Mouse (Mus musculus) limb, embryonic 12.5 days (tissue): ENCODE data around the gene Rab40b. TPM values are rescaled to one million over a fixed set of nuclear protein-coding genes. Genes with fewer than 3 reads are reported as not detected.
A peak's percentile ranks its signal among the peaks of the same experiment; 100 is the strongest.
"Not testable (repeated sequence)": the region's sequence is repeated elsewhere in the genome, so short reads cannot be mapped to it uniquely, and the experiment has no call there.

Source experiments
- ATAC-seq: fragments of 200-750 bp; cut with Nextera tagmentation; 2 replicates; pipeline ENCODE4 v1.8.0; 2017; ENCODE audit warnings: low read depth, moderate TSS enrichment; ENCODE audit not compliant: insufficient number of reproducible peaks, insufficient read depth, low FRiP score, low TSS enrichment
- H3K27ac ChIP-seq: fragments of 300-500 bp; sonication (generic); 2 replicates; pipeline ENCODE4 v1.5.1; 2016; ENCODE audit warnings: mild to moderate bottlenecking, moderate library complexity
- H3K27me3 ChIP-seq: fragments of 300-500 bp; sonication (generic); 2 replicates; pipeline ENCODE4 v1.6.1; 2016; ENCODE audit warnings: mild to moderate bottlenecking, moderate library complexity
- H3K36me3 ChIP-seq: fragments of 300-500 bp; sonication (generic); 2 replicates; pipeline ENCODE4 v1.6.1; 2016; ENCODE audit warnings: mild to moderate bottlenecking, moderate library complexity
- H3K4me1 ChIP-seq: fragments of 300-500 bp; sonication (generic); replicated peaks from 2 replicates; pipeline ENCODE4 v1.6.1; 2016
- H3K4me2 ChIP-seq: fragments of 300-500 bp; sonication (generic); 2 replicates; pipeline ENCODE4 v1.6.1; 2016; ENCODE audit warnings: mild to moderate bottlenecking, moderate library complexity
- H3K4me3 ChIP-seq: fragments of 300-500 bp; sonication (generic); replicated peaks from 2 replicates; pipeline ENCODE4 v1.5.1; 2016; ENCODE audit warnings: mild to moderate bottlenecking
- H3K9ac ChIP-seq: fragments of 300-500 bp; sonication (generic); replicated peaks from 2 replicates; pipeline ENCODE4 v1.6.1; 2016; ENCODE audit warnings: mild to moderate bottlenecking, moderate library complexity
- H3K9me3 ChIP-seq: fragments of 300-500 bp; sonication (generic); 2 replicates; pipeline ENCODE4 v1.6.1; 2016; ENCODE audit warnings: mild to moderate bottlenecking, moderate library complexity
- WGBS: fragments of 180-500 bp; shearing (Covaris S2); methylation state at CpG from one replicate; pipeline ENCODE4 v1.1.7; 2016; 5-methylcytosine and 5-hydroxymethylcytosine counted together
- polyA plus RNA-seq: library from polyadenylated mRNA; unstranded; fragments of >200 nt; fragmentation: Nextera tagmentation; extraction: Ambion mirVana; gene quantifications from 2 replicates; pipeline ENCODE4 v1.2.1, GENCODE M21; 2016

Rab40b gene
- polyA plus RNA-seq, 1 experiment from 2014 or later: 5.5 TPM

DNA sequence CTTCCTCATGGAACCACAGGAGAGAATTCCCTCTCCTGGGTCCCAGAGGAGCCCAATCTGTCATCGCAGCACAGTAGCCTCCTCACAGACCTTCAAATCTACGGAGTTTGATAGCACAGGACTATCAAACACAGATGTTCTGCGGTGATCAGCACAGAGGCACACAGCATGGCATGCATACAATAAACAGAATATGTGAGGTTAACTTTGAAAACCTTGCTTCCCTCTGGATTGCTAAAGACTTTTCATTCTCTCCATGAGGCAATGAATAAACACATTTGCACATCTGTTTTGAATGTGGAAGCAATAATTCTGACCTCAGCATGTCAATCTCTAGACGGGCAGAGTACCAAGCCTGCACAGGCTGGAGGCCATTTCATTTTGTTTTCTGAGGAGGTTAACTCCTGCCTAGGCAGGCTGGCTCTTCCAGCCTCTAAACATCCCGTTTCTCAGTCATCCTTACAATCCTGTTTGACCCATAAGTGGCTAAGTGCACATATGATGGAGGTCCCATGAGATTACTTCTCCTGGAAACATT, 20.8 kb downstream of the Rab40b start:
- H3K4me2 ChIP-seq: no peak overlapping the region
- no peak overlapping the region for H3K4me3 ChIP-seq
- no peak overlapping the region for H3K9ac ChIP-seq
- H3K36me3 ChIP-seq: no peaks in the 10 kb centered on the region
- no peak for ATAC-seq
- no peak overlapping the region for H3K27ac ChIP-seq
- no peaks in the 10 kb centered on the region; the same call in 1 of the 2 replicates for H3K9me3 ChIP-seq
- H3K27me3 ChIP-seq: 0 out of 2 replicates have a peak, but pooled peaks cover 2% of the 10 kb centered on the region
- 40% methylated on average over 5 of the region's 5 CpGs for WGBS
- H3K4me1 ChIP-seq: no peaks in the 10 kb centered on the region

DNA sequence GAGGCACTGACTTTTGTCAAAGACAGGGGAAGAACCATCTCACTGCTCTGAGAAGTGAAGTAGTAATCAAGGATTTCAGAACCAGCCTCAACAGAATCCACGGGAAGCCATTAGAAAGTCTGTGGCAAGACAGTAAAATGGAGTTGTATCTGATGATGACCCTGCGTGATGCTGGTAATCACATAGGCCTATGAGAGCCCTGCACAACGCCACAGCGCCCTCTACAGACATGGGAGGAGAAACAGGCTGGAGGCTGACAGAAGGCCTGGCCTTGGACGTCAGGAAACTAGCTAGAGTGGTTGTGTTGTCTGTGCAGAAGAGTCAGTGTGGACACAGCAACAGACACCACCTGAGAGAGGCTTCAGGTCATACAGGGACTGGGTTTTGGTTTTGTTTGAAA, 25.8 kb downstream of the Rab40b start:
- no peaks in the 10 kb centered on the region for H3K9me3 ChIP-seq
- H3K36me3 ChIP-seq: no peaks in the 10 kb centered on the region
- no peak overlapping the region for H3K4me3 ChIP-seq
- H3K4me1 ChIP-seq: no peaks in the 10 kb centered on the region
- WGBS: 35% methylated on average over 5 of the region's 5 CpGs
- no peak overlapping the region for H3K9ac ChIP-seq
- no peak overlapping the region for H3K4me2 ChIP-seq
- ATAC-seq: no peak
- H3K27me3 ChIP-seq: no peaks in the 10 kb centered on the region
- H3K27ac ChIP-seq: no peak overlapping the region

DNA sequence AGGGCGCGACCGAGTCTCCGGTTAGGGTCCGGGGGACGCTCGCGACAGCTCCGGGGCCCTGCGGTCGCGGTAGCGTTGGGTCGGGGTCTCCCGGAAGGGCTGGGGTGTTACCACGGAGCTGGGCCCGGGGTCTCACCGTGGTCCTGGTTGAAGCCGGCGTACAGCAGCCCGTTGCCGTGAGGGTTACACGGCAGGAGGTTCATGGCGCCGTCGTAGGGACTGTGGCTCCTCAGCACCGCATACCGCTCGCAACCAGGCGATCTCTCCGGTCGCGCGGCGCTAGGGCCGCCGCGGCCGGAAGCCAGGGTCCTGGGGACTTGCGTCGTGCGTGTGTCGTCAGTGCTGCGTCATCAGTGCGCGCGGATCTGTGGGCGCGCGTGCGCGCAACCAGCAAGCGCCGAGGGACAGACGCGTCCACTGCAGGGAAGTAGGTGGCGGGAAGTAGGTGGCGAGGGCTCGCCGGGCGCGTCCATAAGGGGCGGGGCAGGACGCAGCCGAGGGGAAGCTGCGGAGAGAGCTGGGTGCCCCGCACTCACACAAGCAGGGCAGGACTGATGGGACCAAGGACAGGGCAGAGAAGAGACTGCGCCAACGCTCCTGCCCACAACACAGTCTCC, 33.9 kb downstream of the Rab40b start, which contains the start of gene Wdr45b:
Wdr45b (minus strand) TSS at position 355 of the 617 bp plus-strand sequence.
- Histone ChIP-seq H3K27ac (peak within 1 kb of the TSS; percentile 80), H3K4me2 (peak within 1 kb of the TSS; percentile 92), H3K4me1 (peaks cover 20% of the 10 kb centered on the region), H3K9ac (peak within 1 kb of the TSS; percentile 82), H3K27me3 (no peaks in the 10 kb centered on the region), H3K9me3 (no peaks in the 10 kb centered on the region), H3K4me3 (peak within 1 kb of the TSS; percentile 74), H3K36me3 (peaks cover 11% of the 10 kb centered on the region; the same call in 1 of the 2 replicates)
- peak; percentile 94 for ATAC-seq
- under 1% methylated on average over 69 of the region's 69 CpGs for WGBS

DNA sequence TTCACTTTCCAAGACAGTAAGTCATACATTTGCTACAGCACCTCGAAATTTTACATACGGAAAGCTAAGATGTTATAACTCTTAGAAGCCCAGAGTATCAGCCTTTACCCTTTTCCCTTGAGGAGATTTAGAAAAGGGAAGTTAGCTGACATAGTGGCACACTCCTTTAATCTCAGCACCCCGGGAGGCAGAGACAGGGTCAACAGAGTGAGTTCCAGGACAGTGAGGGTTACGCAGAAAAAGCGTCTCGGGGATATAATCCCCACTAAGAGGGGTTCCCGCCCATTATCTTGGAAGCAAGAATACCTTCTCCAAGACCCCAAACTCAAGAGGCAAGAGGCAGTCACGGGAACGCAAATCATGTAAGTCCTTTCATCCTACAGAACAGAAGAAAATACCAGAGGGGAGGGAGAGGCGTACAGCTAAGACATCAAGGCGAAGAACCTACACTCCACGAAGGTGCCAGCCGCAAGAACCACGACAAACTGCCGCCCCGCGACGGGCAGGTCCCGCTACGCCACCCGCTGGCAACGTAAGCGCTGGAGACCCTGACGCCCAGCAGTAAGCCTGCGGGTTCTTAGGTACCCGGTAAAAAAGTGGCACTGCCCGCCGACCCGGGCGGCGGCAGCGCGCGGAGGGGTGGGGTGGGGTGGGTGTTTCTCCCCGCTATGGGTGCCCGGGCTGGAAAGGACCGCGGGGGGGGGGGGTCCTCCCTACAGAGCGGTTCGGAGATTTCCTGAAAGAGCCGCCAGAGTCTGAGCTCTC, 34.5 kb downstream of the Rab40b start:
- H3K4me2 ChIP-seq: peak overlapping the region; percentile 92
- ATAC-seq: peak; percentile 17; the same call in 1 of the 2 replicates
- peak overlapping the region; percentile 74 for H3K4me3 ChIP-seq
- H3K36me3 ChIP-seq: peaks cover 18% of the 10 kb centered on the region
- 4% methylated on average over 39 of the region's 41 CpGs for WGBS
- peaks cover 20% of the 10 kb centered on the region for H3K4me1 ChIP-seq
- peak overlapping the region; percentile 82 for H3K9ac ChIP-seq
- peak overlapping the region; percentile 80 for H3K27ac ChIP-seq
- H3K9me3 ChIP-seq: no peaks in the 10 kb centered on the region
- H3K27me3 ChIP-seq: no peaks in the 10 kb centered on the region

DNA sequence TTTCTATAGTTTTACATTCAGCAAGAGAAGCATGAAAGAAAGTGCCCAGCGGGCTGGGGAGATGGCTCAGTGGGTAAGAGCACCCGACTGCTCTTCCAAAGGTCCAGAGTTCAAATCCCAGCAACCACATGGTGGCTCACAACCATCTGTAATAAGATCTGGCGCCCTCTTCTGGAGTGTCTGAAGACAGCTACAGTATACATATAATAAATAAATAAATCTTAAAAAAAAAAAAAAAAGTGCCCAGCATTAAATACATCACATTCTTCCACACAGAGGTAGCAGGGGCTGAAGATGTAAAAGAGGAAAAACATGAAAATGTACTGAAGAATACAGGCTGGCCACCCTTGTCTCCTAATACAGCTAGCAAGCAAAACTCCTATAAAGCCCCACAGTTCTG, 39.3 kb downstream of the Rab40b start:
- not testable (repeated sequence) for H3K9ac ChIP-seq, ATAC-seq, H3K4me3 ChIP-seq, H3K27me3 ChIP-seq, H3K9me3 ChIP-seq, H3K4me2 ChIP-seq, H3K27ac ChIP-seq
- peaks cover 53% of the 10 kb centered on the region for H3K36me3 ChIP-seq
- H3K4me1 ChIP-seq: peaks cover 13% of the 10 kb centered on the region
- 80% methylated on average over 3 of the region's 3 CpGs for WGBS

DNA sequence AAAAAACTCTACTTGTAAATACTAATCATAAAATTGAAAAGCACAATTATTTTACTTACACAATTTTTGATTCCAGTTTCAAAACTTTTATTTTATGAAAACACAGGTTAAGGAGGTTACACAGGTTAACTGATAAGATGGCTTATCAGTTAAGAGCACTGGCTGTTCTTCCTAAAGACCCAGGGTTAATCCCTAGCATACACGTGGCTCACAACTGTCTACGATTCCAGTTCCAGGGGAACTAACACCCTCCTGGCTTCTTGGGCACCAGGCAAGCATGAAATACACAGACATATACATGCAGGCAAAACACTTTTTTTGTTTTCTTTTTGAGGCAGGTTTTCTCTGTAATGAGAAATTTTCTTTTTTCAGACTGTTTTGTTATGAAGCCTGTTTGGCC, 39.9 kb downstream of the Rab40b start:
- Histone ChIP-seq H3K27me3 (no peaks in the 10 kb centered on the region), H3K4me1 (peaks cover 9% of the 10 kb centered on the region), H3K9me3 (no peaks in the 10 kb centered on the region), H3K27ac (no peak overlapping the region), H3K9ac (no peak overlapping the region), H3K4me2 (no peak overlapping the region), H3K36me3 (peaks cover 53% of the 10 kb centered on the region), H3K4me3 (no peak overlapping the region)
- ATAC-seq: no peak
- 91% methylated on average over 2 of the region's 2 CpGs for WGBS

DNA sequence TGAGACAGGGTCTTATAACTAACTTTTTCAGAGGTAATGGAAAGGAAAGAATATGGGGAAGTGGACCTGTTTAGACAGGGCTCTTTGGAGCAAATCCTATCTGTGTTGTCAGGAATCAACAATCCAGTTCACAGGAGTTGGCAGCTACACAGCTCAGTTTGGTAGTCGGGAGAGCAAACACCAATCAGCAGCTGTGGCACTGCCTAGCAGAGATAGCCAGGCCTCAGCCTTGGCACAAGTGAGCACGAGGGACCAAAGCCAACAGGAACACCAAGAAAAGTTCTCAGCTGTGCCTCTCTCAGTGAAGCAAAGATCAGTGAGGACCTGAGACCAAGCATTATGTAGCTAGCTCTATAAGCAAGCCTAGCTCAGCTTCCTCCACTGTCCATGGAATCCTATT, 41.0 kb downstream of the Rab40b start:
- Histone ChIP-seq H3K4me3 (no peak overlapping the region), H3K4me2 (no peak overlapping the region), H3K27me3 (no peaks in the 10 kb centered on the region), H3K9me3 (no peaks in the 10 kb centered on the region), H3K9ac (no peak overlapping the region), H3K27ac (no peak overlapping the region), H3K36me3 (peaks cover 53% of the 10 kb centered on the region), H3K4me1 (no peaks in the 10 kb centered on the region)
- WGBS: 96% methylated on average over 2 of the region's 2 CpGs
- ATAC-seq: no peak

DNA sequence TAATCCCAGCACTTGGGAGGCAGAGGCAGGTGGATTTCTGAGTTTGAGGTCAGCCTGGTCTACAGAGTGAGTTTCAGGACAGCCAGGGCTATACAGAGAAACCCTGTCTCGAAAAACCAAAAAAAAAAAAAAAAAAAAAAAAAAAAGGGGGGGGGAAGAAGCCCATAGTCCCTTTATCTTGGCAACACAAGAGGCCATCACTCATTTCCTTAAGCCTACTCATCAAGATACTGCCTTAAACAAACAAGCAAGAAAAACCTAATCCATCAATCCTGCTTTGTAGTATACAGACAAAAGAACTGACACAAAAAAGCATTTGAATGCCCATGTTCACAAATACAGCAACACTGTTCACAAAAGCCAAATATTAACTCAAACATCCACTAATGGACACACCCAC, 45.6 kb downstream of the Rab40b start:
- not testable (repeated sequence) for ATAC-seq, H3K9me3 ChIP-seq, H3K4me3 ChIP-seq, H3K9ac ChIP-seq, H3K4me2 ChIP-seq, H3K27me3 ChIP-seq, H3K4me1 ChIP-seq, H3K27ac ChIP-seq
- 67% methylated on average over 1 of the region's 1 CpGs for WGBS
- H3K36me3 ChIP-seq: peaks cover 53% of the 10 kb centered on the region

DNA sequence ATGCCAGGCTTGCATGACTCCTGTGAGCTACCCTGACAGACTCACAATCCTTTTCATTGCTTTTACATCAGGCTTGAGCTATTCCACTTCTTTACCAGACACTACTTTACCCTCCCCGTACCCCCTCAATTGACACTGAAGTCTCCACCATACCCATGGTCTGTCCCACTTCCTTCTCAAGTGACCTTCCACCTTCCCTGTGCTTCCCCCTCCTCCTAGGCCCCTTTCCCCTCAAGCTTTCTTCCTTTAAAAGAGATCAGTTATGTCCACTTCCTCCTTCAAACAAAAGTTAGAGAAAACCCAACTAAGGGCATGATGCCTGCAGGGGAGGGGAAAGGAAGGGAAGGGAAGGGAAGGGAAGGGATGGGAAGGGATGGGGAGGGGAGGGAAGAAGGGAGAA, 47.8 kb downstream of the Rab40b start:
- no peak overlapping the region for H3K9ac ChIP-seq

DNA sequence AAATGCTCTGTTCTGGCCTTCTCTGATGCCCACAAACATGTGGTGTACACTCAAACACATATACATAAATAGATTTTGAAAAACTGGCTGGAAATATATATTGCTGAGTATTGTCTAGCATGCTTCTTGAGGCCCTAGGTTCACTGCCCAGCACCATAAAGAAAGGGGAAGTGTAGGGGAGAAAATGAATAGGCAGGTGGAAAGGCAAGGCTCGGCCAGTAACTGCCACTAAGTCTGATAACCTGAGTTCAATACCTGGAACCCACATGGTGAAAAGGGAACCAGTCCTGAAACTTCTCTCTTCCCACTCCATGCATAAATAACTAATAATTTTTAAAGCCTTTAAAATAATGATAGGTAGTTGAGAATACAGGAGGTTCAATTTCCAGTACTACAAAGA, 48.4 kb downstream of the Rab40b start:
- H3K36me3 ChIP-seq: peaks cover 55% of the 10 kb centered on the region

More for the DNA sequence above, 47.8 kb downstream of the Rab40b start:
- Histone ChIP-seq H3K36me3 (peaks cover 55% of the 10 kb centered on the region), H3K27me3 (no peaks in the 10 kb centered on the region), H3K4me2 (no peak overlapping the region), H3K27ac (no peak overlapping the region), H3K9me3 (no peaks in the 10 kb centered on the region), H3K4me1 (no peaks in the 10 kb centered on the region), H3K4me3 (no peak overlapping the region)
- 92% methylated on average over 1 of the region's 1 CpGs for WGBS
- no peak for ATAC-seq

DNA sequence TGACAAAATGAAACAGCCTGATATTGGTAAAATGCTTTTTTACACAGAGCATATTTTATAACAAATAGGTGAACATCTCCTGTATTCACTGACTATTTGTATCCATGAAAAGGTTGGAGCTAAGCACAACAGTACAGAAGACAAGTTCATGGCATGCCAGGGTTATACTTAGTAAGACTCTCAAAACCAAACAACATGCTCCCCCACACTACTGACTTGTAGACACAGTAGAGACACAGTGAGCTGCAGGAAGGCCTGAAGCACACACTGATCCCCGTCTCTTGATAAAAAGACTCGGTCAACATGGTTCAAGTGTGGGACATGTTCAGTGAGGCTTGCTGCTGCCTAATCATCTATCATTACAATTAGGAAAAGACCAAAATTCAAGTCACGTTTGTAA, 56.4 kb downstream of the Rab40b start:
- no peaks in the 10 kb centered on the region for H3K27me3 ChIP-seq
- WGBS: 96% methylated on average over 3 of the region's 3 CpGs
- no peaks in the 10 kb centered on the region for H3K4me1 ChIP-seq
- H3K9me3 ChIP-seq: no peaks in the 10 kb centered on the region
- peaks cover 95% of the 10 kb centered on the region for H3K36me3 ChIP-seq
- H3K4me2 ChIP-seq: no peak overlapping the region
- no peak overlapping the region for H3K4me3 ChIP-seq
- H3K9ac ChIP-seq: no peak overlapping the region
- no peak overlapping the region for H3K27ac ChIP-seq
- no peak for ATAC-seq

More for the DNA sequence above, 48.4 kb downstream of the Rab40b start:
- H3K9ac ChIP-seq: no peak overlapping the region
- no peak for ATAC-seq
- H3K4me2 ChIP-seq: no peak overlapping the region
- H3K27me3 ChIP-seq: no peaks in the 10 kb centered on the region
- H3K4me3 ChIP-seq: no peak overlapping the region
- H3K27ac ChIP-seq: no peak overlapping the region
- H3K9me3 ChIP-seq: no peaks in the 10 kb centered on the region
- WGBS: 88% methylated on average over 1 of the region's 1 CpGs
- no peaks in the 10 kb centered on the region for H3K4me1 ChIP-seq
